Mouse (Mus musculus) stomach, embryonic 14.5 days (tissue): Measurements from ENCODE around the gene Fam163a. TPM values are rescaled to one million over a fixed set of nuclear protein-coding genes. Genes with fewer than 3 reads are reported as not detected.

Source experiments
- ATAC-seq: fragments of 200-750 bp; cut with Nextera tagmentation; 2 replicates; pipeline ENCODE4 v1.8.0; 2017; ENCODE audit warnings: low read depth, moderate TSS enrichment; ENCODE audit not compliant: insufficient number of reproducible peaks, insufficient read depth, low FRiP score
- H3K27ac ChIP-seq: fragments of 300-500 bp; sonication (generic); 2 replicates; pipeline ENCODE4 v1.5.1; 2014; ENCODE audit warnings: mild to moderate bottlenecking, low read length, moderate library complexity, mixed read lengths
- H3K27me3 ChIP-seq: fragments of 300-500 bp; sonication (generic); 2 replicates; pipeline ENCODE4 v1.6.1; 2014; ENCODE audit warnings: low read length, control low read depth, mixed read lengths; ENCODE audit not compliant: control insufficient read depth, insufficient read depth
- H3K36me3 ChIP-seq: fragments of 300-500 bp; sonication (generic); 2 replicates; pipeline ENCODE4 v1.6.1; 2014; ENCODE audit warnings: mild to moderate bottlenecking, control low read depth, low read length, moderate library complexity, mixed read lengths; ENCODE audit not compliant: control insufficient read depth, insufficient read depth
- H3K4me1 ChIP-seq: fragments of 300-500 bp; sonication (generic); 2 replicates; pipeline ENCODE4 v1.6.1; 2014; ENCODE audit warnings: low read length, control low read depth, mixed read lengths; ENCODE audit not compliant: control insufficient read depth, insufficient read depth
- H3K4me2 ChIP-seq: fragments of 300-500 bp; sonication (generic); replicated peaks from 2 replicates; pipeline ENCODE4 v1.6.1; 2014; ENCODE audit warnings: low read depth, low read length, control low read depth
- H3K4me3 ChIP-seq: fragments of 300-500 bp; sonication (generic); 2 replicates; pipeline ENCODE4 v1.5.1; 2014; ENCODE audit warnings: low read depth, low read length, control low read depth
- H3K9ac ChIP-seq: fragments of 300-500 bp; sonication (generic); replicated peaks from 2 replicates; pipeline ENCODE4 v1.6.1; 2014; ENCODE audit warnings: low read depth, mild to moderate bottlenecking, control low read depth, low read length, moderate library complexity, mixed read lengths
- H3K9me3 ChIP-seq: fragments of 300-500 bp; sonication (generic); 2 replicates; pipeline ENCODE4 v1.6.1; 2016; ENCODE audit warnings: low read depth, low read length, control low read depth; ENCODE audit not compliant: control insufficient read depth
- WGBS: fragments of 180-500 bp; shearing (Covaris S2); extraction: QIAGEN DNeasy Blood & Tissue Kit; methylation state at CpG from one replicate; pipeline ENCODE4 v1.1.7; 2014; 5-methylcytosine and 5-hydroxymethylcytosine counted together
- polyA plus RNA-seq: library from polyadenylated mRNA; unstranded; fragments of >200 nt; fragmentation: Nextera tagmentation; extraction: Ambion mirVana; gene quantifications from 2 replicates; pipeline ENCODE4 v1.2.1, GENCODE M21; 2014

Fam163a gene
- polyA plus RNA-seq, 1 experiment from 2014 or later: 6.1 TPM

DNA sequence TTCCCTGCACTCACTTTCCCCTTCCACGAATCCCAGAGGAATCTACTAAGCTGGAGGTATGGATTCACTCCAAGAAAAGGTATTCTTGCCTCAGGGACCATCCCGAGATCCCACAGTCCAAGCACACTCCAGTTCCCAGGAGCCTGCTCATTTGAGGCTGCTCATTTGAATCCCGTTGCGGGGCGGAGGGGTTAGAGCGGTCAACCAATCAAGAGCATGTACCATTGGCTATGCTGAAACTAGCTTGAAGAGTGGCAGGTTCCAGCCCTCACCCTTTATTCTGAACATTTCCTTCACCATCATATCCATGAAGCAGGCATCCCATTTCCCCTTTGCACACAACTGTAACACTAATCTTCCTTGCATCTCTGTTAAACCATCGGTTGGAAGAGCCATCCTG, 92.7 kb downstream of the Fam163a start:
- no peak for ATAC-seq
- WGBS: 57% methylated on average over 7 of the region's 7 CpGs
- Histone ChIP-seq H3K27ac (no peak overlapping the region; the same call in 1 of the 2 replicates), H3K4me3 (no peak overlapping the region), H3K4me2 (no peak overlapping the region), H3K4me1 (no peaks in the 10 kb centered on the region), H3K27me3 (no peaks in the 10 kb centered on the region), H3K36me3 (no peaks in the 10 kb centered on the region), H3K9me3 (no peaks in the 10 kb centered on the region), H3K9ac (no peak overlapping the region)

DNA sequence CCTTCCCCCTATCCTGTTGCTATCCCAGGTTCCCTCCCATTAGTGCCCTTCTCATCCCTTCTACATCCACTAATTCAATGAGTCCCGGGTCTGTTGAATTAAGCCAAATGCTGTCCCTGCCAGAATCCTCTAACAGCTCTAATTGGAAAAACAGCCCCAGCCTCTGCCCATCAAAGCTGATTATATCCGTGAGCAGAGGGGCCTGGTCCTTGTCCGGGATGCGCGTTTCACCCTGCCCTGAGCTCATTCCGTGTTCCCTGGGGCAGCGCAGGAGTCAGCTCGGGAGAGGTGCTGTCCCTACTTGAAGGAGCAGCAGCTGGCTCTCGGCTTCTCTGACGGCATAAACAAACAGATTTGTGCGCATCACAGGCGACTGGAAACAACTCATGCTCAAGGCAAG, 93.1 kb downstream of the Fam163a start:
- Histone ChIP-seq H3K4me1 (no peaks in the 10 kb centered on the region), H3K4me3 (no peak overlapping the region), H3K36me3 (no peaks in the 10 kb centered on the region), H3K27me3 (no peaks in the 10 kb centered on the region), H3K4me2 (no peak overlapping the region), H3K27ac (no peak overlapping the region), H3K9me3 (no peaks in the 10 kb centered on the region), H3K9ac (no peak overlapping the region)
- WGBS: 18% methylated on average over 12 of the region's 12 CpGs
- no peak; the same call in 1 of the 2 replicates for ATAC-seq

DNA sequence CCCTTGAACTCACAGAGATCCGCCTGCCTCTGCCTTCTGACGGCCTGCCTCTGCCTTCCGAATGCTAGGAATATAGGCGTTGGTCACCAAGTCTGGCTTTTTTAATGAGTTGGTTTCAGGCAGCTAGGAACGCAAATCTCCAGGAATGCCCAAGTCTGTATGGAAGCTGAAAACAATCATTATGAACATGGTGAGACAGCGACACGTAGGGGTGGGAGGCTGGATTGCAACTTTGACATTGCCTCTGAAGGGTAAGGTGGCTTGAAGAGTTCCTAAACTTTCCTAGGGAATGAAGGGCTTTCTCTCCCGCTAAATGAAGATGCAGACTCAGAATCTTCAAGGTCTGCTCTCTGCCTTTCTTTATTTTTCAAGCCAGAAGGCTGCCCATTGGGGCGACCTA, 93.7 kb downstream of the Fam163a start:
- Histone ChIP-seq H3K27me3 (no peaks in the 10 kb centered on the region), H3K4me3 (no peak overlapping the region), H3K36me3 (no peaks in the 10 kb centered on the region), H3K4me1 (no peaks in the 10 kb centered on the region), H3K4me2 (no peak overlapping the region), H3K9me3 (no peaks in the 10 kb centered on the region), H3K9ac (no peak overlapping the region), H3K27ac (no peak overlapping the region)
- no peak for ATAC-seq
- WGBS: 80% methylated on average over 9 of the region's 9 CpGs

DNA sequence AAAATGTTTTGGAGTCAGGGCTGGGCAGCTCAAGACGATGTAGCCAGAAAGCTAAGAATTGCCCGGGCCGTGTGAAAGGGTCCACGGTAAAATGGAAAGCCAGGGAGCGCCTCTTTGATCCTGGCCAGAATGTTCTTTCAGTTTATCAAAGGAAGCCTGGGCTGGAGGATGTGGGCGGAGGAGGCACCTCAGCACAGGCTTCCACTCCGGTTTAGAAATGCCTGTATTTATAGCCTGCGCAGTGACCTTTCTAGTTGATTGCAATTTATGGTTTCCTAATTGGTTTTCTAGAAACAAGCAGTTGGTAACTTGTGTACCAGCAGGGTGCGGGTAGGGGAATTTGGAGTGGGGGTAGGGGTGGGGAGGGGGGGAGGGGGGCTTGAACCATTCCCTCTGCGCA, 96.4 kb downstream of the Fam163a start:
- H3K4me3 ChIP-seq: no peak overlapping the region
- no peak for ATAC-seq
- no peak overlapping the region for H3K27ac ChIP-seq
- no peaks in the 10 kb centered on the region for H3K27me3 ChIP-seq
- no peak overlapping the region for H3K9ac ChIP-seq
- no peaks in the 10 kb centered on the region for H3K9me3 ChIP-seq
- H3K4me1 ChIP-seq: no peaks in the 10 kb centered on the region
- no peaks in the 10 kb centered on the region for H3K36me3 ChIP-seq
- WGBS: 52% methylated on average over 10 of the region's 10 CpGs
- no peak overlapping the region for H3K4me2 ChIP-seq

DNA sequence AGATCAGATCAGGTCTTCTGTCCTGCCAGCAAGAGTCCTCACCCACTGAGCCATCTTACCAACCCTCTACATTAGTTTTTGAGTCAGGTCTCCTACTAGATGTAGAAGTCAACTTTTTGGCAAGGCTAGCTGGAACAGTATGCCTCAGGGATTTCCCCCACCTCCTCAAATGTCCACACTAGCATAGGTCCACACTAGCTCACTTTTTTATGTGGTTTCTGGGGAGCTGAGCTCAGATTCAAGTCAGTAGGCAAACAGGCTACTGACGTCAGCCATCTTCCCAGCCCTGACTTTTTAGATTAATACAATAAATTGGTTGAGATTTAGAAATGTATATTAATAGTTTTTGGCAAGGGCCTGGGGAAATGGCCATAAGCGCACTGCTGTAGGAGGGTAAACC, 97.4 kb downstream of the Fam163a start:
- H3K9me3 ChIP-seq: no peaks in the 10 kb centered on the region
- H3K27me3 ChIP-seq: no peaks in the 10 kb centered on the region
- H3K9ac ChIP-seq: no peak overlapping the region
- no peak overlapping the region for H3K27ac ChIP-seq
- H3K4me1 ChIP-seq: no peaks in the 10 kb centered on the region
- H3K4me3 ChIP-seq: no peak overlapping the region
- H3K4me2 ChIP-seq: no peak overlapping the region
- no peak for ATAC-seq
- WGBS: 74% methylated on average over 2 of the region's 2 CpGs
- H3K36me3 ChIP-seq: no peaks in the 10 kb centered on the region

DNA sequence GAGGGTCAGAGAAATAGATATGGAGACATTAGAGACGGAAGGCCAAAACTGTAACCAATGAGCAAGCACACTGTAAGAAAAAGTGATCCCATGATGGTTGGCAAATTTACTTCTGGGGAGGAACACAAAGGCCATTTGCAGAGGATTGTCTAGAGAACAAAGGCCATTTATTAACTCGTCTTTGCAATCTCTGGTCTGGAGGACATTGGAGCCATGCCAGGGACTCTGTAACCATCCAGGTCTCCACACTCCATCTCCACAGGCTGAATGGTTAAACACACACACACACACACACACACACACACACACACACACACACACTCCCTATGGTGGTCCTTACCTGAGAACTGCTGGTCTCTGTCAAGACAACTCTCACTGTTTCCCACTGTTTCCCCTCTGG, 99.4 kb downstream of the Fam163a start:
- no peak overlapping the region for H3K27ac ChIP-seq
- no peak overlapping the region for H3K4me2 ChIP-seq
- H3K9ac ChIP-seq: no peak overlapping the region
- H3K4me1 ChIP-seq: no peaks in the 10 kb centered on the region
- no peaks in the 10 kb centered on the region for H3K36me3 ChIP-seq
- no peak overlapping the region for H3K4me3 ChIP-seq
- H3K9me3 ChIP-seq: no peaks in the 10 kb centered on the region
- H3K27me3 ChIP-seq: no peaks in the 10 kb centered on the region
- WGBS: 76% methylated on average over 2 of the region's 2 CpGs
- no peak for ATAC-seq

DNA sequence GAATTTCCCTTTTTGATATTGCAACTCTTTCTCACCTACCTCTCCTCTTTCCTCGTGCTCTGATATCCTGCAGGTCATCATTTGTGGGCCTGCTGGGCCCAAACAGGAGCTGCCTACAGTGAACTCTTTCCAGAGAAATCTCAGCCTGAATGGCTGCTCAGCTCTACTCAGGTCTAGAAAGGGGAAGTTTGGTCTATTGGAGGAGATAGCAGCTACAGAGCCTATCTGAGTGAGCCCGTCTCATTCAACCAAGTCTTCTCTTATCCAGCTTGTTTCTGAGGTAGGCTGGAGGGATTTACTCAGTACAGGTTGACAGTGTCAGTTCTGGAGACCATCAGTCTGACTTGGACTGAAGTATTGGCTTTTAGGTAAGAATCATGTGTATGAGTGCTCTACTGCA, 101.1 kb downstream of the Fam163a start:
- no peak for ATAC-seq
- WGBS: 94% methylated on average over 2 of the region's 2 CpGs
- Histone ChIP-seq H3K4me2 (no peak overlapping the region), H3K9ac (no peak overlapping the region), H3K4me1 (no peaks in the 10 kb centered on the region), H3K27ac (no peak overlapping the region), H3K36me3 (no peaks in the 10 kb centered on the region), H3K27me3 (no peaks in the 10 kb centered on the region), H3K9me3 (no peaks in the 10 kb centered on the region), H3K4me3 (no peak overlapping the region)

DNA sequence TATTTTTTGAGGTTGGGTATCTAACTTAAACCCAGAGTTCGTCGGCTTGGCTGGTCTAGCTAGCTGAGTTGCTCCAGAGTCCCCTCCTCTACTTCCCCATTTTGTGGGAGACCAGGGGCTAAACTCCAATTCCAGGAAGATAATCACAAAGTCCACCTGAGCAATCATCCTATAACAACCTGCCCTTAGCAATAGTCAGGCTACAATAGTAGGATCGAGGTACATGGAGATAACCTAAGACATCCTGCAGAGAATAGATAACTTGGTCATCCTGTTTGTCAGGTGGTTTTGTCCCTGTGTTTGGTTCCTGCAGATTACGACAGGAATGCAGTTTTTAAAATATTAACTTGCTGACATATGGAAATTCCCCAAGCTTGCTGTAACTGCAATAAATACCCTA, 113.0 kb downstream of the Fam163a start:
- no peak overlapping the region for H3K9ac ChIP-seq
- H3K36me3 ChIP-seq: no peaks in the 10 kb centered on the region
- no peak overlapping the region for H3K4me3 ChIP-seq
- no peaks in the 10 kb centered on the region for H3K27me3 ChIP-seq
- H3K9me3 ChIP-seq: no peaks in the 10 kb centered on the region
- H3K4me1 ChIP-seq: no peaks in the 10 kb centered on the region
- no peak overlapping the region for H3K4me2 ChIP-seq
- ATAC-seq: no peak
- no peak overlapping the region for H3K27ac ChIP-seq
- WGBS: 77% methylated on average over 4 of the region's 4 CpGs

DNA sequence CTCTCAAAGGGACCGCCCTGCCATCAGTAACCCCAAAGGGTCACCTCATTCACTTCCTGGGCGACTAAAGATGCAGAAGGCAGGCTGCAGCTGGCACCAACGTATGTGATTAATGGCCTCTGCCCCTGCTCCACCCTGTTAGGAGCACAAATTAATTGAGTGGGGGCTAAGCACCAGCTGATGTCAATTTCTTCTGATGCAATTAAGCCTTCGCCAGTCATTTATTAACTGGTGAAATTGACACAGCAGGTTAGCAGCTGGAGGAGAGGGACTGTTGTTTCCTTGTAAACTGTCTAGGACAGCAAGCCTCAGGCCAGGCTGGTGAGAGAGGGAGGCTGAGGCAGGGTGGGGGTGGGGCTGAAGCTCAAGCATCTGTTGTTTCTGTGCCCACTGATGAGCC, 114.8 kb downstream of the Fam163a start:
- no peak for ATAC-seq
- Histone ChIP-seq H3K4me1 (no peaks in the 10 kb centered on the region), H3K9me3 (no peaks in the 10 kb centered on the region)

More for the DNA sequence above, 114.8 kb downstream of the Fam163a start:
- H3K4me3 ChIP-seq: no peak overlapping the region
- H3K9ac ChIP-seq: no peak overlapping the region
- no peaks in the 10 kb centered on the region for H3K36me3 ChIP-seq
- H3K4me2 ChIP-seq: no peak overlapping the region
- WGBS: 37% methylated on average over 4 of the region's 4 CpGs
- no peaks in the 10 kb centered on the region for H3K27me3 ChIP-seq
- H3K27ac ChIP-seq: no peak overlapping the region
